Mouse (Mus musculus) intestine, postnatal 0 days (tissue): ENCODE results near the gene Olfr906. TPM values are rescaled to one million over a fixed set of nuclear protein-coding genes. Genes with fewer than 3 reads are reported as not detected.

ENCODE experiments used
- ATAC-seq: fragments of 200-750 bp; cut with Nextera tagmentation; 2 replicates; pipeline ENCODE4 v1.8.0; 2017; ENCODE audit warnings: mild to moderate bottlenecking, moderate TSS enrichment, moderate library complexity
- H3K27ac ChIP-seq: fragments of 300-500 bp; sonication (generic); 2 replicates; pipeline ENCODE4 v1.5.1; 2014; ENCODE audit warnings: mild to moderate bottlenecking, low read depth, low read length, moderate library complexity
- H3K27me3 ChIP-seq: fragments of 300-500 bp; sonication (generic); replicated peaks from 2 replicates; pipeline ENCODE4 v1.6.1; 2014; ENCODE audit warnings: low read length, mixed read lengths; ENCODE audit not compliant: control insufficient read depth, insufficient read depth
- H3K36me3 ChIP-seq: fragments of 300-500 bp; sonication (generic); 2 replicates; pipeline ENCODE4 v1.6.1; 2014; ENCODE audit warnings: mild to moderate bottlenecking, moderate library complexity; ENCODE audit not compliant: control insufficient read depth, insufficient read depth
- H3K4me1 ChIP-seq: fragments of 300-500 bp; sonication (generic); replicated peaks from 2 replicates; pipeline ENCODE4 v1.6.1; 2014; ENCODE audit warnings: antibody characterized with exemption, low read length, mixed read lengths; ENCODE audit not compliant: control insufficient read depth, insufficient read depth
- H3K4me2 ChIP-seq: fragments of 300-500 bp; sonication (generic); replicated peaks from 2 replicates; pipeline ENCODE4 v1.6.1; 2014; ENCODE audit warnings: low read depth, mild to moderate bottlenecking, moderate library complexity
- H3K4me3 ChIP-seq: fragments of 300-500 bp; sonication (generic); 2 replicates; pipeline ENCODE4 v1.5.1; 2014; ENCODE audit warnings: low read depth, low read length
- H3K9ac ChIP-seq: fragments of 300-500 bp; sonication (generic); 2 replicates; pipeline ENCODE4 v1.6.1; 2014; ENCODE audit warnings: mild to moderate bottlenecking, low read depth, low read length
- H3K9me3 ChIP-seq: fragments of 300-500 bp; sonication (generic); 2 replicates; pipeline ENCODE4 v1.6.1; 2016; ENCODE audit warnings: mixed run types; ENCODE audit not compliant: control insufficient read depth
- CTCF ChIP-seq: sonication (generic); IDR thresholded peaks from 2 replicates; pipeline ENCODE4 v1.5.1; 2016; ENCODE audit warnings: low read depth, mild to moderate bottlenecking, control low read depth, antibody characterized with exemption, moderate library complexity
- WGBS: fragments of 180-500 bp; shearing (Covaris S2); extraction: QIAGEN DNeasy Blood & Tissue Kit; methylation state at CpG from one replicate; pipeline ENCODE4 v1.1.7; 2014; 5-methylcytosine and 5-hydroxymethylcytosine counted together
- polyA plus RNA-seq: library from polyadenylated mRNA; unstranded; fragments of >200 nt; fragmentation: Nextera tagmentation; extraction: Ambion mirVana; gene quantifications from 2 replicates; pipeline ENCODE4 v1.2.1, GENCODE M21; 2015

Gene Olfr906
- polyA plus RNA-seq, 1 experiment from 2014 or later, result not detected

GRCm38 (mm10) chr9:38537549-38537948 is 50.7 kb downstream of the Olfr906 start, which contains the start of gene Olfr910:
Olfr910 (plus strand) TSS chr9:38537849.
- Histone ChIP-seq H3K36me3 (no peaks in the 10 kb centered on the region), H3K4me2 (no peak within 1 kb of the TSS), H3K27me3 (no peaks in the 10 kb centered on the region), H3K27ac (no peak within 1 kb of the TSS), H3K4me1 (no peaks in the 10 kb centered on the region), H3K9ac (no peak within 1 kb of the TSS), H3K4me3 (no peak within 1 kb of the TSS), H3K9me3 (no peaks in the 10 kb centered on the region)
- no peak for ATAC-seq
- 91% methylated on average over 2 of the region's 2 CpGs for WGBS
- TF ChIP-seq CTCF, result no peak

Other genes starting within 250 kb of the Olfr906 start
- not detected in 2 replicates for gene Olfr143, start 234.3 kb upstream of the Olfr906 start, polyA plus RNA-seq
- not detected in 2 replicates for gene Olfr895, start 219.2 kb upstream of the Olfr906 start, polyA plus RNA-seq
- gene Olfr896-ps1, start 196.0 kb upstream of the Olfr906 start, polyA plus RNA-seq, result not detected in 2 replicates
- gene Olfr25, start 158.0 kb upstream of the Olfr906 start, polyA plus RNA-seq, result not detected in 2 replicates
- gene Olfr898, start 138.7 kb upstream of the Olfr906 start, polyA plus RNA-seq, result not detected in 2 replicates
- gene Olfr250, start 120.2 kb upstream of the Olfr906 start, polyA plus RNA-seq, result not detected in 2 replicates
- not detected in 2 replicates for gene Olfr251, start 110.0 kb upstream of the Olfr906 start, polyA plus RNA-seq
- not detected in 2 replicates for gene Olfr147, start 85.4 kb upstream of the Olfr906 start, polyA plus RNA-seq
- gene Olfr901, start 57.6 kb upstream of the Olfr906 start, polyA plus RNA-seq, result not detected in 2 replicates
- gene Olfr902, start 39.4 kb upstream of the Olfr906 start, polyA plus RNA-seq, result not detected in 2 replicates
- gene Olfr904, start 23.9 kb upstream of the Olfr906 start, polyA plus RNA-seq, result not detected in 2 replicates
- not detected in 2 replicates for gene Olfr905, start 16.0 kb upstream of the Olfr906 start, polyA plus RNA-seq
- gene Olfr907, start 8.7 kb downstream of the Olfr906 start, polyA plus RNA-seq, result not detected in 2 replicates
- not detected in 2 replicates for gene Olfr911-ps1, start 34.5 kb downstream of the Olfr906 start, polyA plus RNA-seq
- not detected in 2 replicates for gene Olfr910, start 50.8 kb downstream of the Olfr906 start, polyA plus RNA-seq
- not detected in 2 replicates for gene Olfr912, start 93.1 kb downstream of the Olfr906 start, polyA plus RNA-seq
- not detected in 2 replicates for gene Olfr913, start 105.7 kb downstream of the Olfr906 start, polyA plus RNA-seq
- gene Olfr914, start 118.0 kb downstream of the Olfr906 start, polyA plus RNA-seq, result not detected in 2 replicates
- not detected in 2 replicates for gene Olfr916, start 172.8 kb downstream of the Olfr906 start, polyA plus RNA-seq
- not detected in 2 replicates for gene Olfr917, start 178.8 kb downstream of the Olfr906 start, polyA plus RNA-seq
- not detected in 2 replicates for gene Olfr918, start 187.5 kb downstream of the Olfr906 start, polyA plus RNA-seq
- not detected in 2 replicates for gene Olfr919, start 216.6 kb downstream of the Olfr906 start, polyA plus RNA-seq
- gene Vwa5a, start 231.2 kb downstream of the Olfr906 start, polyA plus RNA-seq, result 13.7 and 14.0 TPM in 2 replicates